ENCODE assay signal across 8 mouse cellular contexts in genomic region chr4:151932576-151933504, GRCm38 (mm10). TPM values are rescaled to one million over a fixed set of nuclear protein-coding genes. Genes with fewer than 3 reads are reported as not detected.
DNase-seq lines count a peak whose midpoint lies in the region; ATAC-seq and TF ChIP-seq lines count a peak whose summit lies in the region.

No protein-coding gene starts in this region.

- TF ChIP-seq CTCF in hindbrain, postnatal 0 days (IDR thresholded peaks at IDR 0.05; ENCODE audit: low read depth) = no peak
- no peak for TF ChIP-seq CTCF in midbrain, postnatal 0 days (IDR thresholded peaks at IDR 0.05)

- H3K4me2 ChIP-seq in hindbrain, postnatal 0 days (ENCODE audit: low read depth, low read length) = peak overlapping the region; percentile 99; the same call in 1 of the 2 replicates
- peak overlapping the region; percentile 97 for H3K4me2 ChIP-seq in midbrain, postnatal 0 days (ENCODE audit: low read depth, low read length, poor library complexity, severe bottlenecking)

- WGBS in hindbrain, postnatal 0 days = 78% methylated on average over 13 of the region's 13 CpGs
- 75% methylated on average over 13 of the region's 13 CpGs for WGBS in midbrain, postnatal 0 days

- intact Hi-C loops in heart, postnatal 36 days (cut with DNase I) = loop anchor here (2.0 to 5.0 kb wide), 2 partner anchors 70 to 104 kb away; partner anchors contain the start of genes Nol9 and Tas1r1
- intact Hi-C loops in gastrocnemius, postnatal 36 days (cut with DNase I) = no loop called here

- H3K27ac ChIP-seq in brown adipose tissue, adult 24 weeks (replicated peaks; ENCODE audit: low read depth, low read length) = peak overlapping the region; percentile 37; the same call in 1 of the 2 replicates
- no peak overlapping the region for H3K27ac ChIP-seq in hindbrain, postnatal 0 days
- H3K27ac ChIP-seq in midbrain, postnatal 0 days (ENCODE audit: low read depth, low read length) = no peak overlapping the region

- no peak overlapping the region for H3K9ac ChIP-seq in hindbrain, postnatal 0 days (replicated peaks; ENCODE audit: low read length)
- no peak overlapping the region for H3K9ac ChIP-seq in midbrain, postnatal 0 days (replicated peaks; ENCODE audit: low read length, poor library complexity, severe bottlenecking)

- no peaks in the 10 kb centered on the region for H3K9me3 ChIP-seq in hindbrain, postnatal 0 days (ENCODE audit: low read length)
- no peaks in the 10 kb centered on the region for H3K9me3 ChIP-seq in midbrain, postnatal 0 days (ENCODE audit: low read length)

- H3K4me3 ChIP-seq in brown adipose tissue, adult 24 weeks (ENCODE audit: insufficient read depth, low read depth, low read length) = peak overlapping the region; percentile 50
- H3K4me3 ChIP-seq in hindbrain, postnatal 0 days (ENCODE audit: low read length) = peak overlapping the region; percentile 99
- no peak overlapping the region for H3K4me3 ChIP-seq in midbrain, postnatal 0 days (ENCODE audit: low read depth, low read length)

- ATAC-seq in hindbrain, postnatal 0 days = peak; percentile 55
- peak; percentile 78; the same call in 1 of the 2 replicates for ATAC-seq in midbrain, postnatal 0 days (ENCODE audit: low FRiP score)

- H3K4me1 ChIP-seq in brown adipose tissue, adult 24 weeks (ENCODE audit: control insufficient read depth, insufficient read depth, insufficient read length, low read length) = peaks cover 2% of the 10 kb centered on the region; the same call in 1 of the 2 replicates
- H3K4me1 ChIP-seq in hindbrain, postnatal 0 days (ENCODE audit: insufficient read depth, low read length) = 0 out of 2 replicates have a peak, but pooled peaks cover 5% of the 10 kb centered on the region
- H3K4me1 ChIP-seq in midbrain, postnatal 0 days (ENCODE audit: insufficient read depth, low read length) = peaks cover 7% of the 10 kb centered on the region; the same call in 1 of the 2 replicates

- H3K36me3 ChIP-seq in hindbrain, postnatal 0 days (ENCODE audit: insufficient read depth, low read length) = no peaks in the 10 kb centered on the region
- H3K36me3 ChIP-seq in midbrain, postnatal 0 days (ENCODE audit: insufficient read depth, low read length) = no peaks in the 10 kb centered on the region

- H3K27me3 ChIP-seq in hindbrain, postnatal 0 days (ENCODE audit: insufficient read depth, low read length) = no peaks in the 10 kb centered on the region
- H3K27me3 ChIP-seq in midbrain, postnatal 0 days (ENCODE audit: insufficient read depth, low read length) = no peaks in the 10 kb centered on the region

- peak; percentile 90 for DNase-seq in heart, adult 11 months
- no peak for DNase-seq in heart, postnatal 36 days
- DNase-seq in hindbrain, postnatal 0 days (ENCODE audit: low spot score) = no peak
- no peak for DNase-seq in midbrain, postnatal 0 days (ENCODE audit: low spot score)
- no peak for DNase-seq in gastrocnemius, postnatal 36 days
- no peak for DNase-seq in urinary bladder, adult 18-20 months (ENCODE audit: low spot score in 2 of 2)
- DNase-seq in urinary bladder, adult 2 months (ENCODE audit: low spot score) = no peak

RNA-seq across cellular contexts. Expression of gene Dnajc11, which starts 0.7 kb away (rescaled TPM):
- total RNA-seq in heart, postnatal 36 days (2021) = 10 to 100 TPM; 72.7 to 88.8 TPM
- 50.7 and 88.6 TPM in 2 replicates for polyA plus RNA-seq in brown adipose tissue, adult 24 weeks (2012; ENCODE audit: insufficient read depth, insufficient read length, missing spikeins)
- total RNA-seq in hindbrain, postnatal 0 days (2014; rRNA removed) = 94.5 and 108 TPM in 2 replicates
- 64.1 and 65.6 TPM in 2 replicates for polyA plus RNA-seq in hindbrain, postnatal 0 days (2015; fragmentation: Nextera tagmentation; extraction: Ambion mirVana)
- total RNA-seq in midbrain, postnatal 0 days (2014; rRNA removed) = 83.2 and 88.5 TPM in 2 replicates
- 73.7 and 75.9 TPM in 2 replicates for polyA plus RNA-seq in midbrain, postnatal 0 days (2015; fragmentation: Nextera tagmentation; extraction: Ambion mirVana)
- 10 to 100 TPM; 54.6 to 58.8 TPM for total RNA-seq in gastrocnemius, postnatal 36 days (2021)
- polyA plus RNA-seq in urinary bladder, adult 2 months (2012; rRNA removed) = 33.6 and 35.7 TPM in 2 replicates

RNA-seq across cellular contexts. Expression of gene Thap3, which starts 56.0 kb away (rescaled TPM):
- 10 to 100 TPM; 12.8 to 12.9 TPM for total RNA-seq in heart, postnatal 36 days (2021)
- polyA plus RNA-seq in brown adipose tissue, adult 24 weeks (2012; ENCODE audit: insufficient read depth, insufficient read length, missing spikeins) = 6.4 and 8.2 TPM in 2 replicates
- total RNA-seq in hindbrain, postnatal 0 days (2014; rRNA removed) = 12.1 and 14.9 TPM in 2 replicates
- polyA plus RNA-seq in hindbrain, postnatal 0 days (2015; fragmentation: Nextera tagmentation; extraction: Ambion mirVana) = 42.1 and 47.3 TPM in 2 replicates
- 13.8 and 21.1 TPM in 2 replicates for total RNA-seq in midbrain, postnatal 0 days (2014; rRNA removed)
- 42.7 and 45.7 TPM in 2 replicates for polyA plus RNA-seq in midbrain, postnatal 0 days (2015; fragmentation: Nextera tagmentation; extraction: Ambion mirVana)
- 10 to 100 TPM; 28.8 to 35.8 TPM for total RNA-seq in gastrocnemius, postnatal 36 days (2021)
- polyA plus RNA-seq in urinary bladder, adult 2 months (2012; rRNA removed) = 53.1 and 55.1 TPM in 2 replicates
